Mouse (Mus musculus): Measurements from ENCODE around the gene Prkar2b. TPM values are rescaled to one million over a fixed set of nuclear protein-coding genes. Genes with fewer than 3 reads are reported as not detected.

Gene Prkar2b
- polyA plus RNA-seq, 1 experiment from 2014 or later: 13.8 TPM

GRCm38 (mm10) chr12:32085856-32086255 lies 24.8 kb upstream of the Prkar2b start:
- Histone ChIP-seq H3K27me3 (ENCODE audit: insufficient read depth, low read length) (no peaks in the 10 kb centered on the region), H3K4me3 (replicated peaks; ENCODE audit: low read depth, low read length) (no peak overlapping the region), H3K4me1 (replicated peaks; ENCODE audit: insufficient read depth, low read length) (no peaks in the 10 kb centered on the region), H3K36me3 (ENCODE audit: insufficient read depth, low read length) (no peaks in the 10 kb centered on the region), H3K9me3 (replicated peaks; ENCODE audit: low read length) (no peaks in the 10 kb centered on the region), H3K9ac (ENCODE audit: low read depth, low read length) (no peak overlapping the region), H3K27ac (no peak overlapping the region), H3K4me2 (ENCODE audit: low read length) (no peak overlapping the region)
- ATAC-seq (replicated peaks; ENCODE audit: low FRiP score, low read depth) (no peak), DNase-seq (ENCODE audit: low spot score) (no peak)
- 67% methylated on average over 3 of the region's 3 CpGs for WGBS
- TF ChIP-seq CTCF (IDR thresholded peaks at IDR 0.05; ENCODE audit: low read depth): no peak

- Histone ChIP-seq H3K4me1 (replicated peaks; ENCODE audit: insufficient read depth, low read length) (no peaks in the 10 kb centered on the region), H3K9ac (ENCODE audit: low read depth, low read length) (no peak overlapping the region), H3K36me3 (ENCODE audit: insufficient read depth, low read length) (no peaks in the 10 kb centered on the region), H3K4me3 (replicated peaks; ENCODE audit: low read depth, low read length) (no peak overlapping the region), H3K27me3 (ENCODE audit: insufficient read depth, low read length) (no peaks in the 10 kb centered on the region), H3K9me3 (replicated peaks; ENCODE audit: low read length) (no peaks in the 10 kb centered on the region), H3K27ac (no peak overlapping the region), H3K4me2 (ENCODE audit: low read length) (no peak overlapping the region)
- ATAC-seq (replicated peaks; ENCODE audit: low FRiP score, low read depth): no peak
- TF ChIP-seq CTCF (IDR thresholded peaks at IDR 0.05; ENCODE audit: low read depth): no peak
- no peak for DNase-seq (ENCODE audit: low spot score)
These were observed 24.1 kb upstream of the Prkar2b start for GRCm38 (mm10) chr12:32085189-32085588.

- DNase-seq (ENCODE audit: low spot score): no peak
- Histone ChIP-seq H3K9ac (ENCODE audit: low read depth, low read length) (no peak overlapping the region), H3K4me3 (replicated peaks; ENCODE audit: low read depth, low read length) (no peak overlapping the region), H3K9me3 (replicated peaks; ENCODE audit: low read length) (no peaks in the 10 kb centered on the region), H3K36me3 (ENCODE audit: insufficient read depth, low read length) (no peaks in the 10 kb centered on the region), H3K4me2 (ENCODE audit: low read length) (no peak overlapping the region), H3K27me3 (ENCODE audit: insufficient read depth, low read length) (no peaks in the 10 kb centered on the region), H3K27ac (no peak overlapping the region), H3K4me1 (replicated peaks; ENCODE audit: insufficient read depth, low read length) (no peaks in the 10 kb centered on the region)
- no peak for TF ChIP-seq CTCF (IDR thresholded peaks at IDR 0.05; ENCODE audit: low read depth)
- no peak for ATAC-seq (replicated peaks; ENCODE audit: low FRiP score, low read depth)
- WGBS: 49% methylated on average over 5 of the region's 5 CpGs
These were observed 23.5 kb upstream of the Prkar2b start for GRCm38 (mm10) chr12:32084601-32085000.

- ATAC-seq (replicated peaks; ENCODE audit: low FRiP score, low read depth): no peak
- Histone ChIP-seq H3K9ac (ENCODE audit: low read depth, low read length) (no peak overlapping the region), H3K36me3 (ENCODE audit: insufficient read depth, low read length) (no peaks in the 10 kb centered on the region), H3K27me3 (ENCODE audit: insufficient read depth, low read length) (no peaks in the 10 kb centered on the region), H3K9me3 (replicated peaks; ENCODE audit: low read length) (no peaks in the 10 kb centered on the region), H3K4me1 (replicated peaks; ENCODE audit: insufficient read depth, low read length) (no peaks in the 10 kb centered on the region), H3K4me2 (ENCODE audit: low read length) (no peak overlapping the region), H3K4me3 (replicated peaks; ENCODE audit: low read depth, low read length) (no peak overlapping the region), H3K27ac (no peak overlapping the region)
- 86% methylated on average over 9 of the region's 9 CpGs for WGBS
- DNase-seq (ENCODE audit: low spot score): no peak
- TF ChIP-seq CTCF (IDR thresholded peaks at IDR 0.05; ENCODE audit: low read depth): no peak
These were observed 19.6 kb upstream of the Prkar2b start for GRCm38 (mm10) chr12:32080692-32081091.

GRCm38 (mm10) chr12:32077403-32077802 lies 16.3 kb upstream of the Prkar2b start:
- Histone ChIP-seq H3K27me3 (ENCODE audit: insufficient read depth, low read length) (no peaks in the 10 kb centered on the region), H3K36me3 (ENCODE audit: insufficient read depth, low read length) (no peaks in the 10 kb centered on the region), H3K9me3 (replicated peaks; ENCODE audit: low read length) (no peaks in the 10 kb centered on the region), H3K4me3 (replicated peaks; ENCODE audit: low read depth, low read length) (no peak overlapping the region), H3K4me2 (ENCODE audit: low read length) (no peak overlapping the region), H3K9ac (ENCODE audit: low read depth, low read length) (no peak overlapping the region), H3K4me1 (replicated peaks; ENCODE audit: insufficient read depth, low read length) (no peaks in the 10 kb centered on the region), H3K27ac (no peak overlapping the region)
- 98% methylated on average over 6 of the region's 6 CpGs for WGBS
- ATAC-seq (replicated peaks; ENCODE audit: low FRiP score, low read depth) (no peak), DNase-seq (ENCODE audit: low spot score) (no peak)
- no peak for TF ChIP-seq CTCF (IDR thresholded peaks at IDR 0.05; ENCODE audit: low read depth)

GRCm38 (mm10) chr12:32075831-32076715 lies 15.0 kb upstream of the Prkar2b start:
- Histone ChIP-seq H3K9me3 (replicated peaks; ENCODE audit: low read length) (no peaks in the 10 kb centered on the region), H3K9ac (ENCODE audit: low read depth, low read length) (no peak overlapping the region), H3K4me2 (ENCODE audit: low read length) (no peak overlapping the region), H3K36me3 (ENCODE audit: insufficient read depth, low read length) (no peaks in the 10 kb centered on the region), H3K27ac (no peak overlapping the region), H3K4me3 (replicated peaks; ENCODE audit: low read depth, low read length) (no peak overlapping the region), H3K27me3 (ENCODE audit: insufficient read depth, low read length) (no peaks in the 10 kb centered on the region), H3K4me1 (replicated peaks; ENCODE audit: insufficient read depth, low read length) (no peaks in the 10 kb centered on the region)
- WGBS: 69% methylated on average over 10 of the region's 10 CpGs
- DNase-seq (ENCODE audit: low spot score) (no peak), ATAC-seq (replicated peaks; ENCODE audit: low FRiP score, low read depth) (no peak)
- TF ChIP-seq CTCF (IDR thresholded peaks at IDR 0.05; ENCODE audit: low read depth): no peak

Measured in kidney, postnatal 0 days (tissue).